Comparison of ENCODE assay signal across 9 mouse cellular contexts in genomic region chr13:93674131-93674561, GRCm38 (mm10). TPM values are rescaled to one million over a fixed set of nuclear protein-coding genes. Genes with fewer than 3 reads are reported as not detected.
DNase-seq lines count a peak whose midpoint lies in the region; ATAC-seq lines count a peak whose summit lies in the region.
"Had no signal": no experiment of that assay in that cellular context is flagged by ENCODE, and none has a peak within 500 bp of the region (broad histone marks: within the 10 kb centered on the region; RNA-seq: fewer than 3 reads in every experiment).

TSS of gene Bhmt2 (minus strand) at chr13:93674302.
TSS of gene Dmgdh (plus strand) at chr13:93674433.

- peaks cover 10% of the 10 kb centered on the region for H3K27me3 ChIP-seq in erythroblast, embryonic 14.5 days (ENCODE audit: control insufficient read depth)
- H3K27me3 ChIP-seq in forebrain, embryonic 13.5 days: peaks cover 13% of the 10 kb centered on the region
- peaks cover 4% of the 10 kb centered on the region; the same call in 1 of the 2 replicates for H3K27me3 ChIP-seq in midbrain, embryonic 15.5 days (replicated peaks)

- 6% methylated on average over 29 of the region's 31 CpGs for WGBS in forebrain, embryonic 13.5 days
- 8% methylated on average over 31 of the region's 31 CpGs for WGBS in midbrain, embryonic 15.5 days

- ATAC-seq in erythroblast, adult 5-6 weeks (replicated peaks; ENCODE audit: low FRiP score, poor library complexity, severe bottlenecking): no peak
- no peak for ATAC-seq in forebrain, embryonic 13.5 days
- 0 out of 2 replicates have a peak, but pooled peaks have one; percentile 27 for ATAC-seq in midbrain, embryonic 15.5 days (replicated peaks)

- no peak within 1 kb of the TSS for H3K9ac ChIP-seq in forebrain, embryonic 13.5 days
- H3K9ac ChIP-seq in midbrain, embryonic 15.5 days: no peak within 1 kb of the TSS

- H3K4me1 ChIP-seq in erythroblast, embryonic 14.5 days (ENCODE audit: control insufficient read depth): no peaks in the 10 kb centered on the region
- 0 out of 2 replicates have a peak, but pooled peaks cover 6% of the 10 kb centered on the region for H3K4me1 ChIP-seq in forebrain, embryonic 13.5 days
- H3K4me1 ChIP-seq in midbrain, embryonic 15.5 days: no peaks in the 10 kb centered on the region

- H3K4me3 ChIP-seq in erythroblast, embryonic 14.5 days (replicated peaks): peak within 1 kb of the TSS; percentile 50
- no peak within 1 kb of the TSS for H3K4me3 ChIP-seq in forebrain, embryonic 13.5 days
- H3K4me3 ChIP-seq in midbrain, embryonic 15.5 days: no peak within 1 kb of the TSS

- DNase-seq in kidney, postnatal 14 days: peak; percentile 51
- no peak for DNase-seq in right cerebral cortex, postnatal 4 days
- no peak for DNase-seq in lung, postnatal 4 days
- no peak for DNase-seq in thymus, postnatal 14 days

- no peaks in the 10 kb centered on the region for H3K9me3 ChIP-seq in erythroblast, embryonic 14.5 days (ENCODE audit: control insufficient read depth, low read length)
- H3K9me3 ChIP-seq in forebrain, embryonic 13.5 days (replicated peaks): no peaks in the 10 kb centered on the region
- H3K9me3 ChIP-seq in midbrain, embryonic 15.5 days: no peaks in the 10 kb centered on the region

- H3K27ac ChIP-seq in forebrain, embryonic 13.5 days: no peak within 1 kb of the TSS
- H3K27ac ChIP-seq in midbrain, embryonic 15.5 days: no peak within 1 kb of the TSS

- no peaks in the 10 kb centered on the region; the same call in 1 of the 2 replicates for H3K36me3 ChIP-seq in erythroblast, embryonic 14.5 days (ENCODE audit: control insufficient read depth)
- H3K36me3 ChIP-seq in forebrain, embryonic 13.5 days (ENCODE audit: poor library complexity, severe bottlenecking): no peaks in the 10 kb centered on the region
- H3K36me3 ChIP-seq in midbrain, embryonic 15.5 days (replicated peaks): no peaks in the 10 kb centered on the region

- H3K4me2 ChIP-seq in forebrain, embryonic 13.5 days: peak within 1 kb of the TSS; percentile 33
- peak within 1 kb of the TSS; percentile 22 for H3K4me2 ChIP-seq in midbrain, embryonic 15.5 days

RNA-seq across cellular contexts. Expression of gene Bhmt2, which starts in this region (rescaled TPM):
- polyA plus RNA-seq in erythroblast, embryonic 14.5 days (2012): 0.02 TPM in 1 of 2 replicates, not detected in the other
- not detected in 2 replicates for total RNA-seq in erythroblast, adult 5-6 weeks (2015; ENCODE audit: low replicate concordance)
- total RNA-seq in erythroblast, adult 5-6 weeks (2017; ENCODE audit: low replicate concordance): not detected in 2 replicates
- polyA plus RNA-seq in forebrain, embryonic 13.5 days (2015; fragmentation: Nextera tagmentation; extraction: Ambion mirVana): 0.09 TPM in 1 of 2 replicates, not detected in the other
- 0.06 TPM in 1 of 2 replicates, not detected in the other for polyA plus RNA-seq in midbrain, embryonic 15.5 days (2015; fragmentation: Nextera tagmentation; extraction: Ambion mirVana)
- total RNA-seq: hematopoietic stem cell, adult 5-6 weeks had no signal

RNA-seq across cellular contexts. Expression of gene Dmgdh, which starts in this region (rescaled TPM):
- polyA plus RNA-seq in erythroblast, embryonic 14.5 days (2012): 0.04 TPM in 1 of 2 replicates, not detected in the other
- total RNA-seq in erythroblast, adult 5-6 weeks (2015; ENCODE audit: low replicate concordance): not detected in 2 replicates
- not detected in 2 replicates for total RNA-seq in erythroblast, adult 5-6 weeks (2017; ENCODE audit: low replicate concordance)
- 0.06 and 0.10 TPM in 2 replicates for polyA plus RNA-seq in forebrain, embryonic 13.5 days (2015; fragmentation: Nextera tagmentation; extraction: Ambion mirVana)
- 0.11 and 0.12 TPM in 2 replicates for polyA plus RNA-seq in midbrain, embryonic 15.5 days (2015; fragmentation: Nextera tagmentation; extraction: Ambion mirVana)
- total RNA-seq: hematopoietic stem cell, adult 5-6 weeks had no signal

Comparison
In these comparisons a context has a peak if more than half of its experiments do, and no peak if none do; other contexts are left out.
1. Peak in ATAC-seq and H3K4me2 ChIP-seq in midbrain, embryonic 15.5 days; RNA of the genes that start here not detected or under 1 TPM.